Mouse (Mus musculus): ENCODE data around the gene Trpv1. TPM values are rescaled to one million over a fixed set of nuclear protein-coding genes. Genes with fewer than 3 reads are reported as not detected.

Trpv1 gene
- polyA plus RNA-seq (2014; fragmentation: Nextera tagmentation; extraction: Ambion mirVana) = 0.15 and 0.29 TPM in 2 replicates

DNA sequence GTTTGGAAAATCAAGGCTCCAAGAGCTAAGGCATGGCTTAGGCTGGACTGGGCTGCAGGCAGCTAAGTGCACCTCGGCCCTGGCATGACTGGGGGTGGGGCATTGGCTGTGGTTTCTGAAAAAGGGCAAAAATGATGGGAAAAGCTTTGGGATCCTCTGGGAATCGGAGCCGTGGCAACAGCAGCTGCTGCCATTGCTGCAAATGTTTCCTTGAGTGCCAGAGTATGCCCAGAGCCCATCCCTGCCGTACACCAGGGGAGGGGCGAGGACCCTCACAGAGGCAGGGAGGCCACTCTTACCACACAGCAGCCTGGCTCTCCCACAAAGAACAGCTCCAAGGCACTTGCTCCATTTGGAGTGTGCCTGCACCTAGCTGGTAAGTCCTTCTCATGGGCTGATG lies at the start of gene Trpv1:
TSS of gene Trpv1 (plus strand) at position 301 of the 400 bp plus-strand sequence.
- no peak for DNase-seq (ENCODE audit: low spot score)
- 71% methylated on average over 5 of the region's 5 CpGs for WGBS

DNA sequence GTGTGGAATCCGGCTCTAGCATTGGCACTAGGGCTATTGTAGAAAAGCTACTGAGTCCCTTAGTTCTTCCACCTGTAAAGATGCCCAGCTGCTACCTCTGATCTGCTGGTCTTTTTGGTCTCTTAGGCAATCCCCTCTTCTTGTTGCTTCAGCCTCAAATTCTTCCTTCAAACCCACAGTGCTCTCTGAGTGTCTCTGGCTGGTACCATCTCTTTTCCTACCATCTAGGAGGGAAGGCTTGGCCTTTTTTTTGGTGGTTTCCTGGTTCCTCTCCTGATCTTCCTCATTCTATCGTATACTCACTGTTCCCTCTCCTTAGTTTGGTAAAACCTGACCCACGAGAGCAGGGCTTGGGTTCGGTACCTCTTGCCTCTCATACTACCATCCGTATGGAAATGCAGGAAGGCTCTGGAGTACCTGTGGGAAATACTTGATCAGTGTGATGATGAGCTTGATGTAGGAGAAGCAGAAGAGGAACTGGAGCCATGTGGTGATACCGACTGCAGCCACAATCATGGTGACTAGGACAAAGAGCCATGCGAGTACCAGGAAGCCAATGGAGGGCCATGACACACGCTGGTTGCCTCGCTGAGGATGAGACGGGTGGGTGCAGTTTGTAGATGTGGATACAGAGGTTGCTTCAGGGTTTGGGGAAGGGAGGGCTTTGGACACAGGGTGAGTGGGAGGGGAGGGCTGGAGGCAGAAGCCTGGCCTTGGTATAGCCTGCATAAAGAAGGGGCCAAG lies 48.0 kb upstream of the Trpv1 start:
- ATAC-seq (replicated peaks; ENCODE audit: insufficient number of reproducible peaks, low FRiP score, low TSS enrichment, low read depth) = no peak

More for the DNA sequence above, at the start of gene Trpv1:
- no peak within 1 kb of the TSS for H3K4me2 ChIP-seq (ENCODE audit: low read depth, low read length)
- H3K4me1 ChIP-seq (ENCODE audit: control insufficient read depth, insufficient read depth, low read length) = no peaks in the 10 kb centered on the region
- H3K4me3 ChIP-seq (ENCODE audit: low read depth, low read length) = no peak within 1 kb of the TSS
- H3K27me3 ChIP-seq (ENCODE audit: control insufficient read depth, insufficient read depth, low read length) = no peaks in the 10 kb centered on the region
- H3K9me3 ChIP-seq (replicated peaks; ENCODE audit: control insufficient read depth, low read length) = no peaks in the 10 kb centered on the region
- H3K9ac ChIP-seq (replicated peaks; ENCODE audit: low read length) = no peak within 1 kb of the TSS
- no peak within 1 kb of the TSS for H3K27ac ChIP-seq (replicated peaks; ENCODE audit: low read depth, low read length)
- no peak for ATAC-seq (replicated peaks; ENCODE audit: insufficient number of reproducible peaks, low FRiP score, low TSS enrichment, low read depth)
- no peaks in the 10 kb centered on the region for H3K36me3 ChIP-seq (replicated peaks; ENCODE audit: control insufficient read depth, insufficient read depth, low read depth, low read length)

DNA sequence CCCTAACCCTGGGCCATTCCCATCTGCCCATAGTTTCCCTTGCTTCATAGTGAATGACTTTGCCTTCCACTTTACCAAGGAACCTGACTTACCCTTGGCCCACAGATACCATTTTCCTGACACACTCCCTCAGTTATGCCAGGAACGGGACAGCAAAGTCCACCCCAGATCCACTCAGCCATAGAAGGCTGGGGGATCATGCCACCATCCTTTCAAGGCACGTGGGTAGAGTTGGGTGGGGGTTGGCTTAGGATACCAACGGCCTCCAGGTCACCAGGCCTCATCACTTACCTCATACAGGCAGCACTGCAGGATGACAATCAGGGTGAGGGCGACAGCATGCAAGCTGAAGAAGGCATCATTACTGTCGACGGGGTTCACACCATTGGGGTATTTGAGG lies 46.9 kb upstream of the Trpv1 start:
- WGBS = 90% methylated on average over 6 of the region's 6 CpGs
- Histone ChIP-seq H3K36me3 (replicated peaks; ENCODE audit: control insufficient read depth, insufficient read depth, low read depth, low read length) (no peaks in the 10 kb centered on the region), H3K4me3 (ENCODE audit: low read depth, low read length) (no peak overlapping the region)

More for the DNA sequence above, 48.0 kb upstream of the Trpv1 start:
- H3K27ac ChIP-seq (replicated peaks; ENCODE audit: low read depth, low read length) = no peak overlapping the region
- no peaks in the 10 kb centered on the region for H3K36me3 ChIP-seq (replicated peaks; ENCODE audit: control insufficient read depth, insufficient read depth, low read depth, low read length)
- H3K9me3 ChIP-seq (replicated peaks; ENCODE audit: control insufficient read depth, low read length) = no peaks in the 10 kb centered on the region
- no peak overlapping the region for H3K4me3 ChIP-seq (ENCODE audit: low read depth, low read length)
- H3K4me2 ChIP-seq (ENCODE audit: low read depth, low read length) = no peak overlapping the region
- H3K4me1 ChIP-seq (ENCODE audit: control insufficient read depth, insufficient read depth, low read length) = no peaks in the 10 kb centered on the region
- DNase-seq (ENCODE audit: low spot score) = no peak
- WGBS = 93% methylated on average over 10 of the region's 10 CpGs
- no peaks in the 10 kb centered on the region for H3K27me3 ChIP-seq (ENCODE audit: control insufficient read depth, insufficient read depth, low read length)
- H3K9ac ChIP-seq (replicated peaks; ENCODE audit: low read length) = no peak overlapping the region

DNA sequence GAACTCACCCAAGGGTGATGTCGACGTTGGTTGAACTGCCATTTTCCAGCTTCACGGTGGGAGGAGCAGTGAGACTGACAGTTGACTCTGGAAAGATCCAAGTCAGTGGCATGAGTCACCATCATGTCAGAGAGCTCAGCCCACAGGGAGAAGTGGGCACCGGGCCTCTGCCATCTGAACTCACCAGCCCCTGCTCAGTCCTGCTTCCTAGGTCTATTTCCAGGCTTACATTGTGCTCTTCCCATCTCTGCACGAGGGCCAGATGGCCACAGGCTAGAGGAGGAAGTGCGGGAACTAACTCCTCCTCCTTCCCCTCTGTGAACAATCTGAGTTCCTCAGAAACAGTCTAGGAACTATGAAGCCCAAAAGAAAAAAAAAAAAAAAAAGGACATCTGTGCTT lies 41.0 kb upstream of the Trpv1 start:
- no peaks in the 10 kb centered on the region for H3K9me3 ChIP-seq (replicated peaks; ENCODE audit: control insufficient read depth, low read length)
- DNase-seq (ENCODE audit: low spot score) = no peak
- WGBS = 64% methylated on average over 6 of the region's 6 CpGs
- H3K4me3 ChIP-seq (ENCODE audit: low read depth, low read length) = no peak overlapping the region
- no peak overlapping the region for H3K27ac ChIP-seq (replicated peaks; ENCODE audit: low read depth, low read length)
- H3K36me3 ChIP-seq (replicated peaks; ENCODE audit: control insufficient read depth, insufficient read depth, low read depth, low read length) = no peaks in the 10 kb centered on the region
- no peaks in the 10 kb centered on the region for H3K27me3 ChIP-seq (ENCODE audit: control insufficient read depth, insufficient read depth, low read length)
- no peaks in the 10 kb centered on the region for H3K4me1 ChIP-seq (ENCODE audit: control insufficient read depth, insufficient read depth, low read length)
- no peak overlapping the region for H3K4me2 ChIP-seq (ENCODE audit: low read depth, low read length)
- ATAC-seq (replicated peaks; ENCODE audit: insufficient number of reproducible peaks, low FRiP score, low TSS enrichment, low read depth) = no peak
- no peak overlapping the region for H3K9ac ChIP-seq (replicated peaks; ENCODE audit: low read length)

More for the DNA sequence above, 46.9 kb upstream of the Trpv1 start:
- no peak overlapping the region for H3K27ac ChIP-seq (replicated peaks; ENCODE audit: low read depth, low read length)
- DNase-seq (ENCODE audit: low spot score) (no peak), ATAC-seq (replicated peaks; ENCODE audit: insufficient number of reproducible peaks, low FRiP score, low TSS enrichment, low read depth) (no peak)
- H3K4me1 ChIP-seq (ENCODE audit: control insufficient read depth, insufficient read depth, low read length) = no peaks in the 10 kb centered on the region
- H3K4me2 ChIP-seq (ENCODE audit: low read depth, low read length) = no peak overlapping the region
- no peak overlapping the region for H3K9ac ChIP-seq (replicated peaks; ENCODE audit: low read length)
- H3K27me3 ChIP-seq (ENCODE audit: control insufficient read depth, insufficient read depth, low read length) = no peaks in the 10 kb centered on the region
- no peaks in the 10 kb centered on the region for H3K9me3 ChIP-seq (replicated peaks; ENCODE audit: control insufficient read depth, low read length)

DNA sequence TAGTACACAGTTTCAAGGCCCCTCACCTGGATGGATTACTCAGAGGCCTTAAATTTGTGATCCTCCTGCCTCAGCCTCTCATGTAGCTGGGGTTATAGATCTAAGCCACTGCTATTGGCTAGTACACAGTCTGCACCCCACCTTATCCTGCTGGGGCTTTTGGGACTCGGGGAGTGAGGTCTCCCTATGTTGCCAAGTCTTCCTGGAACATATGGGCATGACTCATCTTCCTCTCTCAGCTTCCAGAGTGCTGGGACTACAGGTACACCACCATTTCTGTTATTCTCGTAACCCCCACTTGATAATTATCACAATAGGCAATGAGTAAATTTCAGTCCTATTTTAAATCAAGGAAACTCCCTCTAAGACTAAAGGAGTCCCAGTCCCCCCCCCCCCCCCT lies 39.6 kb upstream of the Trpv1 start:
- ATAC-seq (replicated peaks; ENCODE audit: insufficient number of reproducible peaks, low FRiP score, low TSS enrichment, low read depth) (no peak), DNase-seq (ENCODE audit: low spot score) (no peak)
- Histone ChIP-seq H3K4me3 (ENCODE audit: low read depth, low read length) (no peak overlapping the region), H3K9me3 (replicated peaks; ENCODE audit: control insufficient read depth, low read length) (no peaks in the 10 kb centered on the region), H3K4me2 (ENCODE audit: low read depth, low read length) (no peak overlapping the region), H3K36me3 (replicated peaks; ENCODE audit: control insufficient read depth, insufficient read depth, low read depth, low read length) (no peaks in the 10 kb centered on the region), H3K9ac (replicated peaks; ENCODE audit: low read length) (no peak overlapping the region), H3K27me3 (ENCODE audit: control insufficient read depth, insufficient read depth, low read length) (no peaks in the 10 kb centered on the region), H3K4me1 (ENCODE audit: control insufficient read depth, insufficient read depth, low read length) (no peaks in the 10 kb centered on the region), H3K27ac (replicated peaks; ENCODE audit: low read depth, low read length) (no peak overlapping the region)
- WGBS = 85% methylated on average over 2 of the region's 2 CpGs

DNA sequence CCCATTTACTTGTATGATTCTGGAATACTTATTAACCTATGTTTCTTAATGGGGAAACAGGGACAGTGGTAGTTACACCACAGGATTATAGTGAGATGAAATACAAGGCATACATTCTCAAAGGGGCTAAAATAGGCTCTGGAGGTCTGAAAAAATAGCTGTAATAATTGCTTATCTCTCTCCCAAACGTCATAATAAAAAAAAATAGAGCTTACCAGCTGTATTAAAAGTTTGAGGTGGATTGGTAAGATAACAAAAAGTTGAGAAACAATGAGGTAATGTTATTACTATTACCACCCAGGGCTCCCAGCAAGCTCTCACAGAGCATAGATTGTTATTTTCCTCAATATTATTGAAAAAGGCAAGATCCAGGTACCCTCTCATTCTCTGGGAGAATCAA lies 35.9 kb upstream of the Trpv1 start:
- DNase-seq (ENCODE audit: low spot score) = no peak
- H3K27ac ChIP-seq (replicated peaks; ENCODE audit: low read depth, low read length) = no peak overlapping the region
- H3K36me3 ChIP-seq (replicated peaks; ENCODE audit: control insufficient read depth, insufficient read depth, low read depth, low read length) = no peaks in the 10 kb centered on the region
- ATAC-seq (replicated peaks; ENCODE audit: insufficient number of reproducible peaks, low FRiP score, low TSS enrichment, low read depth) = no peak
- peak overlapping the region; percentile 67 for H3K4me3 ChIP-seq (ENCODE audit: low read depth, low read length)
- peak overlapping the region; percentile 71 for H3K9ac ChIP-seq (replicated peaks; ENCODE audit: low read length)
- no peaks in the 10 kb centered on the region for H3K4me1 ChIP-seq (ENCODE audit: control insufficient read depth, insufficient read depth, low read length)
- WGBS = 5% methylated on average over 1 of the region's 1 CpGs
- H3K27me3 ChIP-seq (ENCODE audit: control insufficient read depth, insufficient read depth, low read length) = no peaks in the 10 kb centered on the region
- no peaks in the 10 kb centered on the region for H3K9me3 ChIP-seq (replicated peaks; ENCODE audit: control insufficient read depth, low read length)
- peak overlapping the region; percentile 97 for H3K4me2 ChIP-seq (ENCODE audit: low read depth, low read length)

DNA sequence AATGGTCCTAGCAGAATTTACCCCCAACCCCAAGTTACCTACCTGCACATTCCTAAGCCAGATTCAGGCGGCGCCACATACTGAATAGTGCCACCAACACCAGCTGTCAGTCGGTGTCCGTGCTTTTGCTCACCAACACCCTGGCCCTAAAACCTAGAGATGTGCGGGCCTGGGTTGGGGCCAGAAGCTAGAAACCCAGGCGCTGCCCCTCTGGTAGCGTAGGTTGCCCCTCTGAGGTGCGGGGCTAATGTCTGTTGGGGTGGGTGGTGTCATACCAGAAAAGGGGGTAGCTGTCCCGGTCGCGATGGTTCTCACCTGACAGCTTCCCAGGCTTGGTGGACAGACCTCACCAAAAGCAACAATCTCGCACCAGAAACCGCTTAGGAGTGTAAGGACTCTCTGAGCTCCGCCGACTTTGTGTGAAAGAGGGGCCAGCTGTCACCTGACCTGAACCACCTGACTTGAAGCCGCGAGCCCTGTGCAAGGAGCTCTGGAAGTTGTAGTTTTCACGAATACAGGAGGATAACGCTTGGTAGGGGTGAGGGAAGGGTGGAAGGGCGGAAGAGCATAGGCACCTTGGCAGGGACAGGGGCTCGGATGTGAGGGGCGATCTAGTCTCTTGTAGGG lies 35.4 kb upstream of the Trpv1 start, which contains the start of gene Ctns:
TSS of gene Ctns (minus strand) at position 440 of the 627 bp plus-strand sequence.
- DNase-seq (ENCODE audit: low spot score) (peak; percentile 85), ATAC-seq (replicated peaks; ENCODE audit: insufficient number of reproducible peaks, low FRiP score, low TSS enrichment, low read depth) (peak; percentile 96)
- H3K9me3 ChIP-seq (replicated peaks; ENCODE audit: control insufficient read depth, low read length) = no peaks in the 10 kb centered on the region
- no peaks in the 10 kb centered on the region for H3K36me3 ChIP-seq (replicated peaks; ENCODE audit: control insufficient read depth, insufficient read depth, low read depth, low read length)
- no peak within 1 kb of the TSS for H3K27ac ChIP-seq (replicated peaks; ENCODE audit: low read depth, low read length)
- H3K4me3 ChIP-seq (ENCODE audit: low read depth, low read length) = peak within 1 kb of the TSS; percentile 67
- peak within 1 kb of the TSS; percentile 97 for H3K4me2 ChIP-seq (ENCODE audit: low read depth, low read length)
- no peaks in the 10 kb centered on the region for H3K27me3 ChIP-seq (ENCODE audit: control insufficient read depth, insufficient read depth, low read length)
- WGBS = under 1% methylated on average over 22 of the region's 22 CpGs
- no peaks in the 10 kb centered on the region for H3K4me1 ChIP-seq (ENCODE audit: control insufficient read depth, insufficient read depth, low read length)
- H3K9ac ChIP-seq (replicated peaks; ENCODE audit: low read length) = peak within 1 kb of the TSS; percentile 71

DNA sequence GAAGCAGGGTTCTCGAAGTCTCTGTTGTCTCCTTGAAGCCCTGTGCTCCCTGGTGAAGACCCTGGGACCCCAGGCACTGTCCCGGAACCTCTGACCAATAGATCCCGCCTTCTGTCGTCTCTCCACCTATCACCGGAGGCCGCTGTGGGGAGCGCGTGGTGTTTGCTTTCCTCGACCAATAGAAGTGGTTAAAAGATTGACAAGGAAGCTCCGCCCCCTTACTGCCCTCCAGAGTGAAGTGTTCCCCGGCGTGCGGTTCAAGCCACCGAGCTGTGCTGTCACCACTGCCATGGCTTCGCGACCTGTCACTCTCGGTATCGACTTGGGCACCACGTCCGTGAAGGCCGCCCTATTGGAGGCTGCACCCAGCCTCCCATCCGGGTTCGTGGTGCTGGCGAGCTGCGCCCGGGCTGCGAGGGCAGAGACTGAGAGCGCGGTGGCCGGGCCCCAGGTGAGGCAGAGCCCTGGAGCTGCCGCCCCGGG lies 34.8 kb upstream of the Trpv1 start, which contains the start of gene Shpk:
TSS of gene Shpk (plus strand) at position 231 of the 483 bp plus-strand sequence.
- Histone ChIP-seq H3K4me3 (ENCODE audit: low read depth, low read length) (peak within 1 kb of the TSS; percentile 67), H3K27me3 (ENCODE audit: control insufficient read depth, insufficient read depth, low read length) (no peaks in the 10 kb centered on the region), H3K9ac (replicated peaks; ENCODE audit: low read length) (peak within 1 kb of the TSS; percentile 71), H3K4me1 (ENCODE audit: control insufficient read depth, insufficient read depth, low read length) (no peaks in the 10 kb centered on the region), H3K27ac (replicated peaks; ENCODE audit: low read depth, low read length) (no peak within 1 kb of the TSS), H3K9me3 (replicated peaks; ENCODE audit: control insufficient read depth, low read length) (no peaks in the 10 kb centered on the region), H3K36me3 (replicated peaks; ENCODE audit: control insufficient read depth, insufficient read depth, low read depth, low read length) (no peaks in the 10 kb centered on the region), H3K4me2 (ENCODE audit: low read depth, low read length) (peak within 1 kb of the TSS; percentile 97)
- WGBS = under 1% methylated on average over 31 of the region's 32 CpGs
- ATAC-seq (replicated peaks; ENCODE audit: insufficient number of reproducible peaks, low FRiP score, low TSS enrichment, low read depth) = peak; percentile 97
- peak; percentile 95 for DNase-seq (ENCODE audit: low spot score)
